Mouse (Mus musculus) MEL (cell line): ENCODE measurements around the gene Tmprss11e. TPM values are rescaled to one million over a fixed set of nuclear protein-coding genes. Genes with fewer than 3 reads are reported as not detected.

Experiments
- DNase-seq: peaks from one replicate; pipeline ENCODE4 v3.0.0; 2011; ENCODE audit warnings: low read depth, low spot score
- H3K27ac ChIP-seq: 2 replicates; pipeline ENCODE4 v1.5.1; 2012; ENCODE audit warnings: low read depth, mild to moderate bottlenecking, control low read depth, low read length, moderate library complexity; ENCODE audit not compliant: control insufficient read depth
- H3K27me3 ChIP-seq, 2 experiments: fragments of 150-350 bp in 1 of 2; sonication (generic) in 1 of 2; 2 replicates each; pipeline ENCODE4 v1.6.1; 2012; ENCODE audit warnings: low read length in 2 of 2, mild to moderate bottlenecking in 2 of 2, improper control_type of control experiment in 1 of 2, moderate library complexity in 1 of 2; ENCODE audit not compliant: insufficient read depth in 2 of 2, control insufficient read depth in 1 of 2
- H3K36me3 ChIP-seq, 2 experiments: 2 replicates each; pipeline ENCODE4 v1.6.1; 2012 to 2014; ENCODE audit warnings: low read length in 2 of 2, improper control_type of control experiment in 1 of 2, inconsistent platforms in 1 of 2, mild to moderate bottlenecking in 1 of 2; ENCODE audit not compliant: insufficient read depth in 2 of 2, control insufficient read depth in 1 of 2
- H3K4me1 ChIP-seq, 2 experiments: fragments of 150-350 bp in 1 of 2; sonication (generic) in 1 of 2; 2 replicates each; pipeline ENCODE4 v1.6.1; 2012; ENCODE audit warnings: low read length in 2 of 2, improper control_type of control experiment in 1 of 2, mild to moderate bottlenecking in 1 of 2; ENCODE audit not compliant: insufficient read depth in 2 of 2, control insufficient read depth in 1 of 2
- H3K4me3 ChIP-seq, 2 experiments: fragments of 150-350 bp in 1 of 2; sonication (generic) in 1 of 2; 2 replicates each; pipeline ENCODE4 v1.5.1; 2012; ENCODE audit warnings: low read depth in 2 of 2, low read length in 2 of 2, mild to moderate bottlenecking in 2 of 2, moderate library complexity in 2 of 2, control low read depth in 1 of 2, improper control_type of control experiment in 1 of 2; ENCODE audit not compliant: control insufficient read depth in 1 of 2, insufficient read depth in 1 of 2
- H3K79me2 ChIP-seq: 2 replicates; pipeline ENCODE4 v1.6.1; 2012; ENCODE audit warnings: mild to moderate bottlenecking, low read length, moderate library complexity; ENCODE audit not compliant: control insufficient read depth, poor library complexity, insufficient read depth
- H3K9ac ChIP-seq: 2 replicates; pipeline ENCODE4 v1.6.1; 2012; ENCODE audit warnings: low read depth, mild to moderate bottlenecking, control low read depth, low read length, moderate library complexity; ENCODE audit not compliant: control insufficient read depth, poor library complexity, severe bottlenecking
- H3K9me3 ChIP-seq: fragments of 150-350 bp; sonication (generic); replicated peaks from 2 replicates; pipeline ENCODE4 v1.6.1; 2012; ENCODE audit warnings: mild to moderate bottlenecking, low read length, improper control_type of control experiment, moderate library complexity; ENCODE audit not compliant: insufficient read depth
- BHLHE40 ChIP-seq: IDR thresholded peaks from 2 replicates; pipeline ENCODE4 v1.6.1; 2012; ENCODE audit warnings: low read depth, mild to moderate bottlenecking, inconsistent platforms, low read length, improper control_type of control experiment, borderline replicate concordance
- CHD2 ChIP-seq: IDR thresholded peaks from 2 replicates; pipeline ENCODE4 v1.6.1; 2011; ENCODE audit warnings: low read length, improper control_type of control experiment
- E2F4 ChIP-seq: IDR thresholded peaks from 2 replicates; pipeline ENCODE4 v1.6.1; 2011; ENCODE audit warnings: low read depth, low read length, improper control_type of control experiment, borderline replicate concordance
- ELF1 ChIP-seq: IDR thresholded peaks from 2 replicates; pipeline ENCODE4 v1.6.1; 2014; ENCODE audit warnings: low read depth, mild to moderate bottlenecking, inconsistent platforms, low read length, improper control_type of control experiment, moderate library complexity
- ETS1 ChIP-seq: IDR thresholded peaks from 2 replicates; pipeline ENCODE4 v1.6.1; 2012; ENCODE audit warnings: low read depth, mild to moderate bottlenecking, inconsistent platforms, low read length, improper control_type of control experiment, moderate library complexity
- GABPA ChIP-seq: IDR thresholded peaks from 2 replicates; pipeline ENCODE4 v1.6.1; 2012; ENCODE audit warnings: low read depth, mild to moderate bottlenecking, inconsistent platforms, low read length, improper control_type of control experiment, moderate library complexity
- GATA1 ChIP-seq: IDR thresholded peaks from 2 replicates; pipeline ENCODE4 v1.6.1; 2011; ENCODE audit warnings: low read depth, low read length, improper control_type of control experiment
- HCFC1 ChIP-seq: IDR thresholded peaks from 2 replicates; pipeline ENCODE4 v1.6.1; 2012; ENCODE audit warnings: low read depth, mild to moderate bottlenecking, inconsistent platforms, low read length, improper control_type of control experiment, moderate library complexity
- KAT2A ChIP-seq: conservative IDR thresholded peaks from 2 replicates; pipeline ENCODE4 v1.6.1; 2012; ENCODE audit warnings: low read depth, low read length, improper control_type of control experiment, inconsistent platforms
- MXI1 ChIP-seq: IDR thresholded peaks from 2 replicates; pipeline ENCODE4 v1.6.1; 2011; ENCODE audit warnings: mild to moderate bottlenecking, low read depth, low read length, improper control_type of control experiment
- MYB ChIP-seq: IDR thresholded peaks from 2 replicates; pipeline ENCODE4 v1.6.1; 2011; ENCODE audit warnings: mild to moderate bottlenecking, low read depth, low read length, improper control_type of control experiment
- MYC ChIP-seq: IDR thresholded peaks from 2 replicates; pipeline ENCODE4 v1.6.1; 2011; ENCODE audit warnings: low read depth, mild to moderate bottlenecking, low read length, improper control_type of control experiment, moderate library complexity
- NELFE ChIP-seq: IDR thresholded peaks from 2 replicates; pipeline ENCODE4 v1.6.1; 2011; ENCODE audit warnings: low read depth, low read length, improper control_type of control experiment
- NRF1 ChIP-seq: IDR thresholded peaks from 2 replicates; pipeline ENCODE4 v1.6.1; 2014; ENCODE audit warnings: low read depth, mild to moderate bottlenecking, inconsistent platforms, low read length, improper control_type of control experiment, moderate library complexity; ENCODE audit not compliant: poor library complexity, insufficient read depth, severe bottlenecking
- POLR2AphosphoS2 ChIP-seq: IDR thresholded peaks from 2 replicates; pipeline ENCODE4 v1.6.1; 2011; ENCODE audit warnings: low read length, improper control_type of control experiment
- POLR2AphosphoS5 ChIP-seq: IDR thresholded peaks from 2 replicates; pipeline ENCODE4 v1.6.1; 2012; ENCODE audit warnings: low read depth, borderline replicate concordance, mild to moderate bottlenecking, inconsistent platforms, low read length, moderate library complexity, mixed read lengths
- RAD21 ChIP-seq: IDR thresholded peaks from 2 replicates; pipeline ENCODE4 v1.6.1; 2011; ENCODE audit warnings: mild to moderate bottlenecking, low read depth, low read length, improper control_type of control experiment
- RCOR1 ChIP-seq: IDR thresholded peaks from 2 replicates; pipeline ENCODE4 v1.6.1; 2012; ENCODE audit warnings: low read depth, mild to moderate bottlenecking, inconsistent platforms, low read length, improper control_type of control experiment
- SIN3A ChIP-seq: IDR thresholded peaks from 2 replicates; pipeline ENCODE4 v1.6.1; 2012; ENCODE audit warnings: low read length, improper control_type of control experiment, inconsistent platforms
- SMC3 ChIP-seq: IDR thresholded peaks from 2 replicates; pipeline ENCODE4 v1.6.1; 2011; ENCODE audit warnings: low read depth, low read length, improper control_type of control experiment
- USF2 ChIP-seq, 2 experiments: IDR thresholded peaks; 2 replicates each; pipeline ENCODE4 v1.6.1; 2011 to 2012; ENCODE audit warnings: improper control_type of control experiment in 2 of 2, low read length in 2 of 2, borderline replicate concordance in 1 of 2, inconsistent platforms in 1 of 2, low read depth in 1 of 2, mild to moderate bottlenecking in 1 of 2; ENCODE audit not compliant: insufficient read depth in 1 of 2
- ZC3H11A ChIP-seq: IDR thresholded peaks from 2 replicates; pipeline ENCODE4 v1.6.1; 2012; ENCODE audit warnings: low read depth, mild to moderate bottlenecking, inconsistent platforms, low read length, improper control_type of control experiment
- ZKSCAN1 ChIP-seq: IDR thresholded peaks from 2 replicates; pipeline ENCODE4 v1.6.1; 2012; ENCODE audit warnings: low read depth, mild to moderate bottlenecking, inconsistent platforms, low read length, improper control_type of control experiment, moderate library complexity
- polyA plus RNA-seq, 2 experiments: library from polyadenylated mRNA; stranded (reverse) in 1 of 2; unstranded in 1 of 2; fragments of >175 nt in 1 of 2; fragments of >200 nt in 1 of 2; gene quantifications; 2 replicates each; pipeline versions ENCODE4 v1.2.1 to v1.2.4; 2012; ENCODE audit warnings: low replicate concordance in 2 of 2, low read depth in 1 of 2; ENCODE audit not compliant: insufficient read length in 2 of 2, insufficient read depth in 1 of 2, missing spikeins in 1 of 2
- total RNA-seq: library from RNA; depleted of rRNA; stranded (reverse); fragments of 300-350 nt; gene quantifications from 2 replicates; pipeline ENCODE4 v1.2.3, GENCODE M21; 2012

Tmprss11e gene
- total and polyA plus RNA-seq, 3 experiments, result not detected

DNA sequence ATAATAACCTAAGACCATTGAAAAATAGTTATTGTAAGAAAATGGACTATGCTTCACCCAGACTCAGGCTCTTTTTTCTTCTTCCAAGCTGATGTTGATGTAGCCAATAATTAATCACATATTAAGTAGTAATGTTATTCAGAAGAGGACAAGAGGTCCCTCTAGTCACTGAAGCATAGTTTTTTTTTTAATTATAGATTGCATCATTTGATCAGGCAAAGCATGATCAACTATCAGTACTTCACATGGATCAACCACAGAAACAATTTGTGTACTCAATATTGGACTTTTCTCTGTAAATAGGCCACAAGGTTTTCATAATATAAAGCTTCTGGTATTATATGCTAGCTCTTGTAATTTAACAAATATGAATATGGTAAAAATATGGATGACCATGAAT lies 20.6 kb downstream of the Tmprss11e start:
- no peaks in the 10 kb centered on the region for H3K27me3 ChIP-seq
- H3K4me3 ChIP-seq, result no peak overlapping the region
- H3K36me3 ChIP-seq, result no peaks in the 10 kb centered on the region
- H3K79me2 ChIP-seq, result no peaks in the 10 kb centered on the region
- no peaks in the 10 kb centered on the region for H3K9me3 ChIP-seq
- no peak overlapping the region for H3K9ac ChIP-seq
- TF ChIP-seq NELFE (no peak), RAD21 (no peak), BHLHE40 (no peak), HCFC1 (no peak), NRF1 (no peak), ETS1 (no peak), MYC (no peak), KAT2A (no peak), CHD2 (no peak), GATA1 (no peak), ZC3H11A (no peak), ZKSCAN1 (no peak), SIN3A (no peak), SMC3 (no peak), GABPA (no peak)
- H3K4me1 ChIP-seq, result no peaks in the 10 kb centered on the region
- DNase-seq, result no peak
- no peak overlapping the region for H3K27ac ChIP-seq

- Histone ChIP-seq H3K9ac (no peak overlapping the region), H3K36me3 (no peaks in the 10 kb centered on the region), H3K79me2 (no peaks in the 10 kb centered on the region), H3K4me1 (no peaks in the 10 kb centered on the region), H3K4me3 (no peak overlapping the region), H3K27me3 (no peaks in the 10 kb centered on the region), H3K9me3 (no peaks in the 10 kb centered on the region), H3K27ac (no peak overlapping the region)
- DNase-seq, result no peak
- TF ChIP-seq CHD2 (no peak), GABPA (no peak), ELF1 (no peak), E2F4 (no peak), MXI1 (no peak), ZKSCAN1 (no peak), NELFE (no peak), RCOR1 (no peak), USF2 (IDR thresholded peaks at IDR 0.05; ENCODE audit: borderline replicate concordance in 1 of 2, insufficient read depth in 1 of 2, low read depth in 1 of 2, low read length in 2 of 2) (no peak), MYB (no peak), POLR2AphosphoS2 (no peak), POLR2AphosphoS5 (no peak)
Measured at GRCm38 (mm10) chr5:86722820-86723460, 22.7 kb downstream of the Tmprss11e start.
